Mouse (Mus musculus) lung, postnatal 0 days (tissue): ENCODE data around the gene Gm5868.

ENCODE experiments used
- CTCF ChIP-seq: IDR thresholded peaks from 2 replicates; pipeline ENCODE4 v1.5.1; 2016; ENCODE audit warnings: antibody characterized with exemption, mild to moderate bottlenecking
- EP300 ChIP-seq: IDR thresholded peaks from 2 replicates; pipeline ENCODE4 v1.6.1; 2016; ENCODE audit warnings: antibody characterized with exemption, mild to moderate bottlenecking, control low read depth

GRCm38 (mm10) chr5:72603138-72603537 is 15.8 kb upstream of the Gm5868 start:
- TF ChIP-seq CTCF (no peak), EP300 (no peak)
